ENCODE assay signal across 35 mouse cellular contexts in the genomic region with DNA sequence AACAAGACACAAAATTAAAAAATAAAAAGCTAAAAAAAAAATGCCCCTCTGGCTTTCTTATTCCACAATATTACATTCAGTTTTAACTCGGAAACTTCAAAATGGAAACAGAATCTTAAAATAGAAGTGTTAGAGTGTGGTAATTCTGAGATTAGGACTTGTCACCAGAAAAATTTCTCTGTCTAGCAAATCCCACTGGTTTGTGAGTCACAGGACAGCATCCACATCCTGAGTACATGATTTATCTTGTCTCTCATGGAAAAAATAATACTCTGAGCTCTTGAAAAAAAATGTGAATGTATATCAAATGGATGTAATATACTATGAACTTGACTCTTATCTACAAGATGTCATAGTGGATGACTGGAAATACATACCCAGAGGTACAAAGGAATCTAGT.
"Had no signal": no experiment of that assay in that cellular context is flagged by ENCODE, and none has a peak within 500 bp of the region (broad histone marks: within the 10 kb centered on the region; RNA-seq: fewer than 3 reads in every experiment).

No protein-coding gene starts in this region.

- H3K27me3 ChIP-seq: heart, embryonic 12.5 days; heart, embryonic 13.5 days; heart, embryonic 15.5 days; hindbrain, embryonic 12.5 days; hindbrain, embryonic 13.5 days; hindbrain, embryonic 15.5 days; intestine, embryonic 15.5 days; kidney, embryonic 15.5 days had no signal

- H3K4me3 ChIP-seq: heart, embryonic 10.5 days; heart, embryonic 12.5 days; heart, embryonic 13.5 days; heart, embryonic 15.5 days; hindbrain, embryonic 10.5 days; hindbrain, embryonic 12.5 days; hindbrain, embryonic 13.5 days; hindbrain, embryonic 15.5 days; intestine, embryonic 15.5 days; kidney, embryonic 15.5 days; layer of hippocampus, adult 2 months had no signal

- H3K4me2 ChIP-seq: heart, embryonic 11.5 days; heart, embryonic 12.5 days; heart, embryonic 13.5 days; heart, embryonic 15.5 days; hindbrain, embryonic 12.5 days; hindbrain, embryonic 13.5 days; hindbrain, embryonic 14.5 days; hindbrain, embryonic 15.5 days; intestine, embryonic 15.5 days; kidney, embryonic 15.5 days had no signal

- H3K4me1 ChIP-seq: heart, embryonic 10.5 days; heart, embryonic 12.5 days; hindbrain, embryonic 10.5 days; hindbrain, embryonic 12.5 days; hindbrain, embryonic 13.5 days; hindbrain, embryonic 15.5 days; intestine, embryonic 15.5 days; kidney, embryonic 15.5 days had no signal

- H3K36me3 ChIP-seq: heart, embryonic 10.5 days; heart, embryonic 12.5 days; heart, embryonic 13.5 days; heart, embryonic 15.5 days; hindbrain, embryonic 10.5 days; hindbrain, embryonic 12.5 days; hindbrain, embryonic 13.5 days; hindbrain, embryonic 15.5 days; intestine, embryonic 15.5 days; kidney, embryonic 15.5 days had no signal

- H3K9me3 ChIP-seq: heart, embryonic 10.5 days; heart, embryonic 12.5 days; heart, embryonic 13.5 days; heart, embryonic 15.5 days; hindbrain, embryonic 10.5 days; hindbrain, embryonic 12.5 days; hindbrain, embryonic 13.5 days; hindbrain, embryonic 15.5 days; intestine, embryonic 15.5 days; kidney, embryonic 15.5 days had no signal

- H3K27ac ChIP-seq: heart, embryonic 10.5 days; heart, embryonic 13.5 days; heart, embryonic 15.5 days; hindbrain, embryonic 10.5 days; hindbrain, embryonic 12.5 days; hindbrain, embryonic 13.5 days; hindbrain, embryonic 14.5 days; hindbrain, embryonic 15.5 days; hindbrain, postnatal 0 days; intestine, embryonic 15.5 days; kidney, embryonic 15.5 days; kidney, postnatal 0 days; layer of hippocampus, adult 2 months had no signal

- H3K9ac ChIP-seq: heart, embryonic 12.5 days; heart, embryonic 13.5 days; heart, embryonic 15.5 days; hindbrain, embryonic 12.5 days; hindbrain, embryonic 13.5 days; hindbrain, embryonic 14.5 days; hindbrain, embryonic 15.5 days; intestine, embryonic 15.5 days; kidney, embryonic 15.5 days had no signal

- ATAC-seq: hindbrain, embryonic 16.5 days; hindbrain, postnatal 0 days; inflammation-experienced regulatory T-cells, adult 6 months; intestine, embryonic 15.5 days; intestine, embryonic 16.5 days; intestine, postnatal 0 days had no signal

- DNase-seq: heart, postnatal 10 days; heart, postnatal 14 days; heart, postnatal 36 days; heart, postnatal 4 days; kidney, adult 11 months; kidney, adult 18-20 months; kidney, adult 2 months; kidney, adult 8-10 months; kidney, adult 9 months; kidney, postnatal 10 days; kidney, postnatal 14 days; kidney, postnatal 25 days; kidney, postnatal 36 days; kidney, postnatal 4 days; layer of hippocampus, adult 9-11 months; layer of hippocampus, postnatal 36 days had no signal
